Mouse (Mus musculus): Measurements from ENCODE around the gene Mal. TPM values are rescaled to one million over a fixed set of nuclear protein-coding genes. Genes with fewer than 3 reads are reported as not detected.

The Mal gene
- polyA plus RNA-seq, 1 experiment from 2014 or later = 1.7 TPM

DNA sequence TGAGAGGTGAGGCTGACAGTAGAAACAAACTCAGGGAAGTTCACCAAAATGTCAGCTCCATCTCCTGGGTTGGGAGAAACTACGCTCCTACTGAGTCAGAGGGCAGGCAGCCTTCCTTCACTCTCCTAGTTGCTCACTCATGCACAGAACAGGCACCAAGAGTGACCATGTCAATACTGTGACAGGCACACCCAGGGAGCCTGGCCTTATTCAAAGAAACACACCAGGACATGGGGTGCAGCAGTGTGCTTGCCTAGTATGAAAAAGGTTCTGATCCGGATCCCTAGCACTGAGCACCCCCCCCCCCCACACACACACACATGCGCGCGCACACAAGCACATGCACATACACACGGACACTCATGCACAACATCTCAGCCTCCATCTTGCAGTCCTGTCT, 8.3 kb downstream of the Mal start:
- Histone ChIP-seq H3K4me3 (no peak overlapping the region), H3K27me3 (ENCODE audit: insufficient read depth, poor library complexity, severe bottlenecking) (peaks cover 28% of the 10 kb centered on the region), H3K36me3 (no peaks in the 10 kb centered on the region), H3K4me1 (no peaks in the 10 kb centered on the region), H3K9me3 (no peaks in the 10 kb centered on the region), H3K27ac (no peak overlapping the region)
- DNase-seq (ENCODE audit: low spot score) = no peak
- WGBS = 90% methylated on average over 6 of the region's 6 CpGs

DNA sequence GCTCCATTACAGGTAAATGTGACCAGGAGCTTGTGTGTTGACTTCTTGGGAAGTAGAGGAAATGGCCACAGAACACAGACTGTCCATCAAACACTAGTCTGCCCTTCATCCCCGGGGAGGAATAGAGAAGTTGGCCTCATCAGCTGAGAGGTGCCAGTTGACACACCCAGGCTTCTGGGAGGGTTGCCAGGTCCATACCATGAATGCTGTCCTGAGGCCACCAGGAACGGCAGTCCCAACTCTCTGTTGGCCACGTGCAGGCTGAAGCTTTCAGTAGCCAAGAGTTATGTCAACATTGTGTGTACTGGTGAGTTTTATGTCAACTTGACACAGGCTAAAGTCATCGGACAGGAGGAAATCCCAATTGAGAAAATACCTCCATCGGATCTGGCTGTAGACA, 9.6 kb downstream of the Mal start:
- DNase-seq (ENCODE audit: low spot score) = no peak
- no peak overlapping the region for H3K4me3 ChIP-seq
- H3K9me3 ChIP-seq = no peaks in the 10 kb centered on the region
- no peaks in the 10 kb centered on the region for H3K4me1 ChIP-seq
- H3K27ac ChIP-seq = no peak overlapping the region
- H3K36me3 ChIP-seq = no peaks in the 10 kb centered on the region
- H3K27me3 ChIP-seq (ENCODE audit: insufficient read depth, poor library complexity, severe bottlenecking) = peaks cover 16% of the 10 kb centered on the region
- WGBS = 71% methylated on average over 5 of the region's 5 CpGs

DNA sequence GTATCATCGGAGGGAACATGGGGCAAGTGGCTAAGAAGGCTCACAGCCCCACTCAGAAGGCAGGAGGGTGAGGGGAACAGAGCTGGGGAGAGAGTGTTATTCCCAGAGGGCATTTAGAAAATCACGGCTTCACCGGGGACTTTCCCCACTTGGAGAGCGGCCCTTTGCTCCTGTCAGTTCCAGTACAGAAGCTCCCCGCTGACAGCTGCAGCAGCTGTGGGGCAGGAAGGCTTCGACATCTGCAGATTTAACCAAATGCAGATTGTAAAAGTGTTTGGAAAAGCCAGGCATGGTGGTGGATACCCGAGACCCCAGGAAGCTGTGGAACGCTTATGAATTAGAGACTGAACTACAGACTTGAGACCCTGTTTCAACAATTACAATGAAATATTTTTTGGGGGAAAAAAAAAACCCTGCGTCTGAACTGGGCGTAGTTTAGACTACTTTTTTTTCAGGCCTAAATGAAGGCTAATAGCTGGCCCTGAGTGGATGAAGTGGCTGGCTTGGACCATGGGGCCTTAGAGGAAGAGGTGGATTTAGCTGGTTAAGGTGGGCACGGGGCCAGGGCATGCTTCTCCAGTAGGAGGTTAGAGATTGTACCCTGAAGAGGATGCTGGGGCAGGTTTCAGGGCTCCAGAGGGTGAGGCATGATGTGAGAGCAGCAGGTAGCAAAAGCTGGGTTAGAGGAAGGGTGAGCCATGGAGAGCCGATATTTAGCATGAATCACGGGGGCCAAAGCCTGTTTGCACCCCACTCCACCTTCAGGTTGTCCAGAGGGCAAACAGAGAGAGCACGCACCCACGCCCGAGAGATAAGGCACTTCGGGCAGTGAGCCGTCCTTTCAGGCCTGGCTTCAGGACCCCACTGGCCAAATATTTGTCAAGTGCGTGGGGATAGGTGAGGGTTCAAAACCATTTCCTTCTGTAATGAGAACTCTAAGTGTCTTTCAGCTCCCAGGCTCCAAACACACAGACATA, 12.5 kb downstream of the Mal start:
- DNase-seq (ENCODE audit: low spot score) = no peak
- 66% methylated on average over 19 of the region's 19 CpGs for WGBS
- Histone ChIP-seq H3K4me3 (no peak overlapping the region), H3K27me3 (ENCODE audit: insufficient read depth, poor library complexity, severe bottlenecking) (0 out of 2 replicates have a peak, but pooled peaks cover 8% of the 10 kb centered on the region), H3K4me1 (no peaks in the 10 kb centered on the region), H3K27ac (no peak overlapping the region), H3K36me3 (no peaks in the 10 kb centered on the region), H3K9me3 (no peaks in the 10 kb centered on the region)

- Histone ChIP-seq H3K27me3 (ENCODE audit: insufficient read depth, poor library complexity, severe bottlenecking) (no peaks in the 10 kb centered on the region), H3K27ac (no peak overlapping the region), H3K9me3 (no peaks in the 10 kb centered on the region), H3K36me3 (no peaks in the 10 kb centered on the region), H3K4me1 (no peaks in the 10 kb centered on the region), H3K4me3 (no peak overlapping the region)
- DNase-seq (ENCODE audit: low spot score) = no peak
- 73% methylated on average over 9 of the region's 9 CpGs for WGBS
Observed at GRCm38 (mm10) chr2:127638973-127639372, 17.5 kb downstream of the Mal start.

DNA sequence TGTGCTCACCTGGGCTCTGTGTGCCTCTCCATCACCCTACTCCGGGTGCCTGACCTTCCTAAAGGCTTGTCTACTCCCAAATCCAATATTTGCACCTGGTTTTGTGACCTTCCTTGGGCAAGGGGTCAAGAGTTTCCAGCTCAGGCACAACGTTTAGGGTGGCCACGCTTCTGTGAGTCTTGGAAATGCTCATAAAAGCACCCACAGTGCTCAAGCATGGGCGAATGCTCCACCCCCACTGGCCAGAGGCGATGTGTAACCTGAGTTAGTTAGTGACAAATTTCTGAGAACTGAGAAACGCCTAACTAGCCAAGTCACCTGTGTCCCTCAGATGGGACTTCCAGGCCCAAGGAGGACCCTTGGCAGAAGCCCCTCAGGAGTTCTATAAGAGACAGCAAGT, 20.9 kb downstream of the Mal start:
- H3K4me3 ChIP-seq = no peak overlapping the region
- H3K27ac ChIP-seq = no peak overlapping the region
- H3K27me3 ChIP-seq (ENCODE audit: insufficient read depth, poor library complexity, severe bottlenecking) = no peaks in the 10 kb centered on the region
- no peaks in the 10 kb centered on the region for H3K4me1 ChIP-seq
- WGBS = 68% methylated on average over 6 of the region's 6 CpGs
- no peak for DNase-seq (ENCODE audit: low spot score)
- H3K36me3 ChIP-seq = no peaks in the 10 kb centered on the region
- H3K9me3 ChIP-seq = no peaks in the 10 kb centered on the region

DNA sequence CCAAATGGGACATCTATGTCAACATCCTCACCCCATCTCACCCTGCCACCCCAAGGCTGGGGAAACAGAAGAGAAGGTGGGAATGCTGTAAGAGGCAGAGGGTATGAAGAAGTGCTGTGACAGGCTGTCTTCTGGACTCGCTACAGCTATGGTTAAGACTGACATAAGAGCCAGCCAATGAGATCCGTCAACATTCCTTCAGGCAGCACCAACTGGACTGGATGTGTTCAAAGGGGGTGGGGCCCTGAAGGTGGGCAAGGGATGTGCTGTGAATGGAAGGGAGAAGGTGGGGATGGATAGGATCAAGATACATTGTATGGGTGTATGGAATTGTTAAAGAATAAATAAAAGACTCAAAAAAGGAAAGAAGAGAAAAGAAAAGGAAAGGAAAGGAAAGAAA, 23.9 kb downstream of the Mal start:
- Histone ChIP-seq H3K27me3 (ENCODE audit: insufficient read depth, poor library complexity, severe bottlenecking) (no peaks in the 10 kb centered on the region), H3K9me3 (no peaks in the 10 kb centered on the region), H3K4me3 (no peak overlapping the region), H3K4me1 (no peaks in the 10 kb centered on the region), H3K36me3 (no peaks in the 10 kb centered on the region), H3K27ac (no peak overlapping the region)
- 60% methylated on average over 2 of the region's 2 CpGs for WGBS
- DNase-seq (ENCODE audit: low spot score) = no peak

- WGBS = 77% methylated on average over 6 of the region's 6 CpGs
- H3K36me3 ChIP-seq = no peaks in the 10 kb centered on the region
- DNase-seq (ENCODE audit: low spot score) = no peak
Observed at GRCm38 (mm10) chr2:127627990-127628570, 28.4 kb downstream of the Mal start.

GRCm38 (mm10) chr2:127627354-127627753, 29.1 kb downstream of the Mal start:
- no peaks in the 10 kb centered on the region for H3K9me3 ChIP-seq
- H3K27me3 ChIP-seq (ENCODE audit: insufficient read depth, poor library complexity, severe bottlenecking) = no peaks in the 10 kb centered on the region
- 70% methylated on average over 6 of the region's 6 CpGs for WGBS
- H3K4me1 ChIP-seq = no peaks in the 10 kb centered on the region
- no peak for DNase-seq (ENCODE audit: low spot score)
- no peak overlapping the region for H3K4me3 ChIP-seq
- no peak overlapping the region for H3K27ac ChIP-seq
- H3K36me3 ChIP-seq = no peaks in the 10 kb centered on the region

More at GRCm38 (mm10) chr2:127627990-127628570, 28.4 kb downstream of the Mal start:
- no peaks in the 10 kb centered on the region for H3K27me3 ChIP-seq (ENCODE audit: insufficient read depth, poor library complexity, severe bottlenecking)
- no peak overlapping the region for H3K4me3 ChIP-seq
- no peaks in the 10 kb centered on the region for H3K4me1 ChIP-seq
- no peaks in the 10 kb centered on the region for H3K9me3 ChIP-seq
- no peak overlapping the region for H3K27ac ChIP-seq

- DNase-seq (ENCODE audit: low spot score) = no peak
- WGBS = 68% methylated on average over 5 of the region's 5 CpGs
- no peaks in the 10 kb centered on the region for H3K36me3 ChIP-seq
- no peaks in the 10 kb centered on the region for H3K9me3 ChIP-seq
- no peaks in the 10 kb centered on the region for H3K4me1 ChIP-seq
- H3K27me3 ChIP-seq (ENCODE audit: insufficient read depth, poor library complexity, severe bottlenecking) = no peaks in the 10 kb centered on the region
- H3K4me3 ChIP-seq = no peak overlapping the region
- H3K27ac ChIP-seq = no peak overlapping the region
Observed at GRCm38 (mm10) chr2:127625659-127626058, 30.8 kb downstream of the Mal start.

- no peak for DNase-seq (ENCODE audit: low spot score)
- no peaks in the 10 kb centered on the region for H3K27me3 ChIP-seq (ENCODE audit: insufficient read depth, poor library complexity, severe bottlenecking)
- no peaks in the 10 kb centered on the region for H3K9me3 ChIP-seq
- WGBS = 88% methylated on average over 2 of the region's 2 CpGs
- no peaks in the 10 kb centered on the region for H3K36me3 ChIP-seq
- H3K4me1 ChIP-seq = no peaks in the 10 kb centered on the region
- no peak overlapping the region for H3K4me3 ChIP-seq
- H3K27ac ChIP-seq = no peak overlapping the region
Observed at GRCm38 (mm10) chr2:127624786-127625185, 31.7 kb downstream of the Mal start.

- no peak for DNase-seq (ENCODE audit: low spot score)
- no peak overlapping the region for H3K4me3 ChIP-seq
- no peaks in the 10 kb centered on the region for H3K36me3 ChIP-seq
- H3K27ac ChIP-seq = no peak overlapping the region
- no peaks in the 10 kb centered on the region for H3K4me1 ChIP-seq
- no peaks in the 10 kb centered on the region for H3K9me3 ChIP-seq
- 47% methylated on average over 3 of the region's 3 CpGs for WGBS
- no peaks in the 10 kb centered on the region for H3K27me3 ChIP-seq (ENCODE audit: insufficient read depth, poor library complexity, severe bottlenecking)
Observed at GRCm38 (mm10) chr2:127622065-127622464, 34.4 kb downstream of the Mal start.

- WGBS = 77% methylated on average over 3 of the region's 3 CpGs
- no peaks in the 10 kb centered on the region for H3K27me3 ChIP-seq (ENCODE audit: insufficient read depth, poor library complexity, severe bottlenecking)
Observed at GRCm38 (mm10) chr2:127619311-127619710, 37.2 kb downstream of the Mal start.

DNA sequence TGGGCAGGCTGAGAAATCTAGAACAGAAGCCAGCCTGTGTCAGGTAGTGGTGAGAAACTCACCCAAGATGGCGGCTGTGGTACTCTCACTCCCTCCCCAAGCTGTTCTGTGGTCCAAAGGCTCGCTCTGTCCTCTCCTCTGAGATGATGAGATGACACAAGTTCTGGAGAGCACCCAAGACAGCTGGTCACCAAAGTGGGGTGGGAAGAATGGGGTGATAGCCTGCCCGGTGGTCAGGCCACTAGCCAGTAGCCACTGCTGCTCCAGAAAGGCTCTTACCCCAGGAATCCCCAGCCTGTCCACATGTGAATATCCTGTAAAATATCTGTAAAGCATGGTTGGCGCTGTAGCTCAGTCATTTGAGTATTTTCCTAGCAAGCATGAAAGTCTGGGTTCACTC, 44.2 kb downstream of the Mal start:
- Histone ChIP-seq H3K27me3 (ENCODE audit: insufficient read depth, poor library complexity, severe bottlenecking) (no peaks in the 10 kb centered on the region), H3K27ac (no peak overlapping the region), H3K4me3 (no peak overlapping the region), H3K9me3 (no peaks in the 10 kb centered on the region), H3K36me3 (no peaks in the 10 kb centered on the region), H3K4me1 (peaks cover 19% of the 10 kb centered on the region)
- WGBS = 80% methylated on average over 4 of the region's 4 CpGs
- no peak for DNase-seq (ENCODE audit: low spot score)

More at GRCm38 (mm10) chr2:127619311-127619710, 37.2 kb downstream of the Mal start:
- H3K9me3 ChIP-seq = no peaks in the 10 kb centered on the region
- no peak for DNase-seq (ENCODE audit: low spot score)
- no peaks in the 10 kb centered on the region for H3K4me1 ChIP-seq
- no peak overlapping the region for H3K27ac ChIP-seq
- no peaks in the 10 kb centered on the region for H3K36me3 ChIP-seq
- H3K4me3 ChIP-seq = no peak overlapping the region

Measured in heart, embryonic 10.5 days (tissue).